ENCODE assay signal across 8 mouse cellular contexts in genomic region chr12:80885301-80886288, GRCm38 (mm10). TPM values are rescaled to one million over a fixed set of nuclear protein-coding genes. Genes with fewer than 3 reads are reported as not detected.
DNase-seq lines count a peak whose midpoint lies in the region; ATAC-seq and TF ChIP-seq lines count a peak whose summit lies in the region.

No protein-coding gene starts in this region.

- peak overlapping the region; percentile 34 for H3K4me2 ChIP-seq in kidney, postnatal 0 days (ENCODE audit: low read length)
- no peak overlapping the region for H3K4me2 ChIP-seq in midbrain, embryonic 15.5 days

- no peaks in the 10 kb centered on the region for H3K27me3 ChIP-seq in heart, embryonic 10.5 days (ENCODE audit: insufficient read depth, poor library complexity, severe bottlenecking)
- no peaks in the 10 kb centered on the region for H3K27me3 ChIP-seq in kidney, postnatal 0 days (ENCODE audit: insufficient read depth, low read length)
- H3K27me3 ChIP-seq in midbrain, embryonic 15.5 days (replicated peaks) = no peaks in the 10 kb centered on the region

- peaks cover 5% of the 10 kb centered on the region for H3K4me1 ChIP-seq in brown adipose tissue, adult 24 weeks (ENCODE audit: control insufficient read depth, insufficient read depth, insufficient read length, low read length)
- peaks cover 18% of the 10 kb centered on the region for H3K4me1 ChIP-seq in heart, embryonic 10.5 days
- H3K4me1 ChIP-seq in kidney, postnatal 0 days (replicated peaks; ENCODE audit: insufficient read depth, low read length) = no peaks in the 10 kb centered on the region
- no peaks in the 10 kb centered on the region for H3K4me1 ChIP-seq in midbrain, embryonic 15.5 days

- no peak overlapping the region for H3K9ac ChIP-seq in kidney, postnatal 0 days (ENCODE audit: low read depth, low read length)
- no peak overlapping the region for H3K9ac ChIP-seq in midbrain, embryonic 15.5 days

- no peak for TF ChIP-seq CTCF in kidney, postnatal 0 days (IDR thresholded peaks at IDR 0.05; ENCODE audit: low read depth)

- H3K9me3 ChIP-seq in heart, embryonic 10.5 days = no peaks in the 10 kb centered on the region
- no peaks in the 10 kb centered on the region for H3K9me3 ChIP-seq in kidney, postnatal 0 days (replicated peaks; ENCODE audit: low read length)
- no peaks in the 10 kb centered on the region for H3K9me3 ChIP-seq in midbrain, embryonic 15.5 days

- peak overlapping the region; percentile 19; the same call in 1 of the 2 replicates for H3K4me3 ChIP-seq in brown adipose tissue, adult 24 weeks (ENCODE audit: insufficient read depth, low read depth, low read length)
- peak overlapping the region; percentile 49 for H3K4me3 ChIP-seq in heart, embryonic 10.5 days
- H3K4me3 ChIP-seq in kidney, postnatal 0 days (replicated peaks; ENCODE audit: low read depth, low read length) = no peak overlapping the region
- no peak overlapping the region for H3K4me3 ChIP-seq in midbrain, embryonic 15.5 days

- no peak overlapping the region; the same call in 1 of the 2 replicates for H3K27ac ChIP-seq in brown adipose tissue, adult 24 weeks (replicated peaks; ENCODE audit: low read depth, low read length)
- no peak overlapping the region for H3K27ac ChIP-seq in heart, embryonic 10.5 days
- no peak overlapping the region for H3K27ac ChIP-seq in kidney, postnatal 0 days
- no peak overlapping the region for H3K27ac ChIP-seq in midbrain, embryonic 15.5 days

- ATAC-seq in kidney, postnatal 0 days (replicated peaks; ENCODE audit: low FRiP score, low read depth) = peak; percentile 31; the same call in 1 of the 2 replicates
- ATAC-seq in midbrain, embryonic 15.5 days (replicated peaks) = no peak

- 33% methylated on average over 15 of the region's 15 CpGs for WGBS in heart, embryonic 10.5 days
- WGBS in kidney, postnatal 0 days = 33% methylated on average over 15 of the region's 15 CpGs
- WGBS in midbrain, embryonic 15.5 days = 57% methylated on average over 15 of the region's 15 CpGs

- H3K36me3 ChIP-seq in heart, embryonic 10.5 days = no peaks in the 10 kb centered on the region
- no peaks in the 10 kb centered on the region for H3K36me3 ChIP-seq in kidney, postnatal 0 days (ENCODE audit: insufficient read depth, low read length)
- no peaks in the 10 kb centered on the region for H3K36me3 ChIP-seq in midbrain, embryonic 15.5 days (replicated peaks)

- peak; percentile 53 for DNase-seq in Muller cell, postnatal 12 days (ENCODE audit: inconsistent ontology term)
- peak; percentile 75 for DNase-seq in heart, embryonic 10.5 days (ENCODE audit: low spot score)
- DNase-seq in kidney, postnatal 0 days (ENCODE audit: low spot score) = peak; percentile 59
- DNase-seq in lung, postnatal 25 days (ENCODE audit: low spot score) = peak; percentile 80
- DNase-seq in thymus, postnatal 14 days = peak; percentile 40
- DNase-seq in layer of hippocampus, postnatal 14 days (ENCODE audit: low spot score in 2 of 2) = no peak

RNA-seq across cellular contexts. Expression of gene Srsf5, which starts 59.7 kb away (rescaled TPM):
- polyA plus RNA-seq in brown adipose tissue, adult 24 weeks (2012; ENCODE audit: insufficient read depth, insufficient read length, missing spikeins) = 150 and 196 TPM in 2 replicates
- polyA plus RNA-seq in heart, embryonic 10.5 days (2016; fragmentation: Nextera tagmentation; extraction: Ambion mirVana) = 386 and 404 TPM in 2 replicates
- 659 and 670 TPM in 2 replicates for polyA plus RNA-seq in kidney, postnatal 0 days (2015; fragmentation: Nextera tagmentation; extraction: Ambion mirVana)
- polyA plus RNA-seq in midbrain, embryonic 15.5 days (2015; fragmentation: Nextera tagmentation; extraction: Ambion mirVana) = 404 and 430 TPM in 2 replicates
- total RNA-seq in layer of hippocampus, postnatal 14 days (2021) = 100 to 1,000 TPM; 355 to 387 TPM

Comparison
In these comparisons a context has a peak if more than half of its experiments do, and no peak if none do; other contexts are left out.
1. DNase-seq: peak in Muller cell, postnatal 12 days (single experiment), heart, embryonic 10.5 days (single experiment), kidney, postnatal 0 days (single experiment), lung, postnatal 25 days (single experiment) and thymus, postnatal 14 days (single experiment); none in layer of hippocampus, postnatal 14 days (0 of 2).
2. H3K4me3 ChIP-seq: peak in brown adipose tissue, adult 24 weeks (single experiment) and heart, embryonic 10.5 days (single experiment); none in kidney, postnatal 0 days (single experiment) and midbrain, embryonic 15.5 days (single experiment).